Comparison of ENCODE assay signal across 22 mouse cellular contexts in genomic region chr13:41330589-41331345, GRCm38 (mm10). TPM values are rescaled to one million over a fixed set of nuclear protein-coding genes. Genes with fewer than 3 reads are reported as not detected.
DNase-seq lines count a peak whose midpoint lies in the region; ATAC-seq and TF ChIP-seq lines count a peak whose summit lies in the region.
"Had no signal": no experiment of that assay in that cellular context is flagged by ENCODE, and none has a peak within 500 bp of the region (broad histone marks: within the 10 kb centered on the region; RNA-seq: fewer than 3 reads in every experiment).

No protein-coding gene starts in this region.

- 0 out of 2 replicates have a peak, but pooled peaks have one; percentile 29 for ATAC-seq in hindbrain, postnatal 0 days
- ATAC-seq in hindbrain, embryonic 12.5 days (ENCODE audit: low FRiP score): no peak
- ATAC-seq: hindbrain, embryonic 16.5 days had no signal

- H3K36me3 ChIP-seq in hindbrain, postnatal 0 days (ENCODE audit: insufficient read depth, low read length): no peaks in the 10 kb centered on the region
- H3K36me3 ChIP-seq in hindbrain, embryonic 12.5 days: no peaks in the 10 kb centered on the region
- H3K36me3 ChIP-seq: midbrain, embryonic 12.5 days had no signal

- no peaks in the 10 kb centered on the region for H3K9me3 ChIP-seq in hindbrain, postnatal 0 days (ENCODE audit: low read length)
- H3K9me3 ChIP-seq in hindbrain, embryonic 12.5 days (replicated peaks): no peaks in the 10 kb centered on the region
- H3K9me3 ChIP-seq: midbrain, embryonic 12.5 days had no signal

- WGBS in hindbrain, postnatal 0 days: 64% methylated on average over 11 of the region's 11 CpGs
- WGBS in hindbrain, embryonic 12.5 days: 72% methylated on average over 11 of the region's 11 CpGs

- H3K4me2 ChIP-seq in hindbrain, postnatal 0 days (ENCODE audit: low read depth, low read length): no peak overlapping the region
- H3K4me2 ChIP-seq in hindbrain, embryonic 12.5 days (replicated peaks): no peak overlapping the region
- H3K4me2 ChIP-seq: midbrain, embryonic 12.5 days had no signal

- peak; percentile 45 for DNase-seq in adrenal gland, adult 2 months
- no peak for DNase-seq in adrenal gland, adult 18-20 months (ENCODE audit: low spot score in 2 of 2)
- DNase-seq in hindbrain, postnatal 0 days (ENCODE audit: low spot score): no peak
- DNase-seq in 3T3-L1 (ENCODE audit: low read depth, low spot score) (peak; percentile 84), MN1 (ENCODE audit: low spot score) (no peak)
- DNase-seq in gonadal fat pad, adult 2 months (ENCODE audit: low read depth): peak; percentile 94
- DNase-seq in spleen, postnatal 36 days (ENCODE audit: low spot score in 2 of 2): no peak
- DNase-seq: cerebellum, adult 9-11 months; gastrocnemius, postnatal 14 days; heart, postnatal 10 days; right cerebral cortex, adult 18-20 months; spleen, adult 18-20 months; thymus, postnatal 36 days had no signal

- no peak for TF ChIP-seq CTCF in hindbrain, postnatal 0 days (IDR thresholded peaks at IDR 0.05; ENCODE audit: low read depth)

- H3K27ac ChIP-seq in hindbrain, postnatal 0 days: no peak overlapping the region
- no peak overlapping the region for H3K27ac ChIP-seq in hindbrain, embryonic 12.5 days
- H3K27ac ChIP-seq: midbrain, embryonic 12.5 days had no signal

- no peak overlapping the region for H3K9ac ChIP-seq in hindbrain, postnatal 0 days (replicated peaks; ENCODE audit: low read length)
- no peak overlapping the region for H3K9ac ChIP-seq in hindbrain, embryonic 12.5 days
- H3K9ac ChIP-seq: midbrain, embryonic 12.5 days had no signal

- no peaks in the 10 kb centered on the region for H3K27me3 ChIP-seq in hindbrain, postnatal 0 days (ENCODE audit: insufficient read depth, low read length)
- H3K27me3 ChIP-seq in hindbrain, embryonic 12.5 days: no peaks in the 10 kb centered on the region
- H3K27me3 ChIP-seq: midbrain, embryonic 12.5 days had no signal

- no peak overlapping the region for H3K4me3 ChIP-seq in hindbrain, postnatal 0 days (ENCODE audit: low read length)
- H3K4me3 ChIP-seq in hindbrain, embryonic 12.5 days: no peak overlapping the region
- H3K4me3 ChIP-seq: erythroblast, embryonic 14.5 days; midbrain, embryonic 12.5 days had no signal

- peaks cover 2% of the 10 kb centered on the region for H3K4me1 ChIP-seq in hindbrain, postnatal 0 days (ENCODE audit: insufficient read depth, low read length)
- H3K4me1 ChIP-seq in hindbrain, embryonic 12.5 days: peaks cover 24% of the 10 kb centered on the region

RNA-seq across cellular contexts. Expression of gene Gm17364, which starts 57.0 kb away (rescaled TPM):
- not detected for total RNA-seq in adrenal gland, adult 2 months (2021)
- not detected in 2 replicates for polyA plus RNA-seq in adrenal gland, adult 2 months (2012; rRNA removed)
- not detected for total RNA-seq in adrenal gland, adult 18-20 months (2021)
- not detected in 2 replicates for total RNA-seq in hindbrain, postnatal 0 days (2014; rRNA removed)
- not detected in 2 replicates for polyA plus RNA-seq in hindbrain, postnatal 0 days (2015; fragmentation: Nextera tagmentation; extraction: Ambion mirVana)
- not detected in 2 replicates for polyA plus RNA-seq in hindbrain, embryonic 12.5 days (2016; fragmentation: Nextera tagmentation; extraction: Ambion mirVana)
- not detected in 2 replicates for polyA plus RNA-seq in gonadal fat pad, adult 2 months (2012; rRNA removed)
- total RNA-seq: gastrocnemius, postnatal 14 days; heart, postnatal 10 days; layer of hippocampus, postnatal 25 days; left cerebral cortex, postnatal 36 days; liver, adult 2 months had no signal
- polyA plus RNA-seq: erythroblast, embryonic 14.5 days; hindbrain, embryonic 16.5 days; liver, adult 2 months; lung, embryonic 16.5 days; midbrain, embryonic 12.5 days; stomach, embryonic 16.5 days had no signal

Comparison
In these comparisons a context has a peak if more than half of its experiments do, and no peak if none do; other contexts are left out.
1. DNase-seq: peak in adrenal gland, adult 2 months (single experiment), 3T3-L1 (single experiment) and gonadal fat pad, adult 2 months (single experiment); none in adrenal gland, adult 18-20 months (0 of 2), hindbrain, postnatal 0 days (single experiment), spleen, postnatal 36 days (0 of 2) and MN1 (single experiment).